Comparison of ENCODE assay signal across 10 mouse cellular contexts in the genomic region with DNA sequence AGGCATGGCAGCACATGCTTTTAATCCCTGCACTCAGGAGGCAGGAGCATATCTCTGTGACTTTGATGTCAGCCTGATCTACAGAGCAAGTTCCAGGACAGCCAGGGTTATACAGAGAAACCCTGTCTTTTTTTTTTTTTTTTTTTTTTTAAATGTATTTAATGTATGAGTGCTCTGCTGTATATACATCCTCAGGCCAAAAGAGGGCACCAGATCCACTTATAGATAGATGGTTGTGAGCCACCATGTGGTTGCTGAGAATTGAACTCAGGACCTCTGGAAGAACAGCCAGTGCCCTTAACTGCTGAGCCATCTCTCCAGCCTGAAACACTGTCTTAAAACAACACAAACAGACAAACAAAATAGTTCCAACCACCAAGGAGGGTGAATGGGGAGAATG. TPM values are rescaled to one million over a fixed set of nuclear protein-coding genes. Genes with fewer than 3 reads are reported as not detected.
DNase-seq lines count a peak whose midpoint lies in the region; ATAC-seq and TF ChIP-seq lines count a peak whose summit lies in the region.
"Had no signal": no experiment of that assay in that cellular context is flagged by ENCODE, and none has a peak within 500 bp of the region (broad histone marks: within the 10 kb centered on the region; RNA-seq: fewer than 3 reads in every experiment).

No protein-coding gene starts in this region.

- H3K9me3 ChIP-seq in forebrain, postnatal 0 days (ENCODE audit: low read length) = no peaks in the 10 kb centered on the region
- no peaks in the 10 kb centered on the region for H3K9me3 ChIP-seq in forebrain, embryonic 12.5 days

- no peak overlapping the region for H3K9ac ChIP-seq in forebrain, postnatal 0 days
- H3K9ac ChIP-seq in forebrain, embryonic 12.5 days = no peak overlapping the region

- H3K27ac ChIP-seq in forebrain, postnatal 0 days (ENCODE audit: low read depth, low read length) = no peak overlapping the region
- H3K27ac ChIP-seq in forebrain, embryonic 12.5 days = no peak overlapping the region
- H3K27ac ChIP-seq in thymus, adult 2 months (ENCODE audit: control insufficient read depth, insufficient read depth, low read length) = no peak overlapping the region

- H3K27me3 ChIP-seq in forebrain, postnatal 0 days (ENCODE audit: insufficient read depth, low read length) = no peaks in the 10 kb centered on the region
- H3K27me3 ChIP-seq in forebrain, embryonic 12.5 days = no peaks in the 10 kb centered on the region
- H3K27me3 ChIP-seq in thymus, adult 2 months (ENCODE audit: control insufficient read depth, insufficient read depth, low read length) = no peaks in the 10 kb centered on the region

- peak; percentile 49 for TF ChIP-seq CTCF in forebrain, postnatal 0 days (IDR thresholded peaks at IDR 0.05; ENCODE audit: low read depth)
- TF ChIP-seq CTCF in thymus, adult 2 months (IDR thresholded peaks at IDR 0.05; ENCODE audit: borderline replicate concordance, control insufficient read depth, extremely low read depth, insufficient read depth, low read length, poor library complexity) = no peak

- peak; percentile 30 for DNase-seq in forebrain, postnatal 0 days
- DNase-seq in thymus, adult 2 months = peak; percentile 23
- no peak for DNase-seq in thymus, postnatal 36 days
- DNase-seq in thymus, postnatal 25 days = peak; percentile 19
- DNase-seq in gastrocnemius, adult 8-10 months (ENCODE audit: low spot score in 2 of 2) = no peak
- no peak for DNase-seq in cerebellum, postnatal 25 days
- DNase-seq: cerebellum, adult 8-10 months had no signal

- no peak overlapping the region for H3K4me3 ChIP-seq in forebrain, postnatal 0 days (ENCODE audit: low read depth, low read length)
- no peak overlapping the region for H3K4me3 ChIP-seq in forebrain, embryonic 12.5 days (replicated peaks)
- no peak overlapping the region for H3K4me3 ChIP-seq in thymus, adult 2 months (ENCODE audit: control insufficient read depth, insufficient read depth, low read length)
- H3K4me3 ChIP-seq: myocyte had no signal

- H3K4me1 ChIP-seq in forebrain, postnatal 0 days (ENCODE audit: insufficient read depth) = no peaks in the 10 kb centered on the region
- H3K4me1 ChIP-seq in forebrain, embryonic 12.5 days = peaks cover 12% of the 10 kb centered on the region
- no peaks in the 10 kb centered on the region for H3K4me1 ChIP-seq in thymus, adult 2 months (replicated peaks; ENCODE audit: control insufficient read depth, insufficient read depth, low read length)

- no peak for ATAC-seq in forebrain, postnatal 0 days
- ATAC-seq in forebrain, embryonic 12.5 days (ENCODE audit: low FRiP score) = no peak
- peak; percentile 39; the same call in 1 of the 2 replicates for ATAC-seq in common myeloid progenitor, adult 5-6 weeks (replicated peaks; ENCODE audit: low read depth, poor library complexity, severe bottlenecking)

- no peak for TF ChIP-seq POLR2A in thymus, adult 2 months (IDR thresholded peaks at IDR 0.05; ENCODE audit: control insufficient read depth, extremely low read depth, insufficient read depth, low read length, poor library complexity)

- H3K4me2 ChIP-seq in forebrain, postnatal 0 days (ENCODE audit: low read depth) = no peak overlapping the region
- no peak overlapping the region for H3K4me2 ChIP-seq in forebrain, embryonic 12.5 days

- peaks cover 25% of the 10 kb centered on the region for H3K36me3 ChIP-seq in forebrain, postnatal 0 days (ENCODE audit: insufficient read depth)
- peaks cover 22% of the 10 kb centered on the region for H3K36me3 ChIP-seq in forebrain, embryonic 12.5 days (replicated peaks)
- peaks cover 5% of the 10 kb centered on the region for H3K36me3 ChIP-seq in thymus, adult 2 months (ENCODE audit: control insufficient read depth, insufficient read depth, low read length)

RNA-seq across cellular contexts. Expression of a gene that starts 15.5 kb away (rescaled TPM):
- 24.2 and 25.1 TPM in 2 replicates for total RNA-seq in forebrain, postnatal 0 days (2014; rRNA removed)
- polyA plus RNA-seq in forebrain, postnatal 0 days (2015; fragmentation: Nextera tagmentation; extraction: Ambion mirVana) = 14.4 and 21.1 TPM in 2 replicates
- polyA plus RNA-seq in forebrain, embryonic 12.5 days (2016; fragmentation: Nextera tagmentation; extraction: Ambion mirVana) = 0.60 and 0.77 TPM in 2 replicates
- polyA plus RNA-seq in thymus, adult 2 months (2012; rRNA removed) = 0.12 and 0.14 TPM in 2 replicates
- not detected in 2 replicates for total RNA-seq in common myeloid progenitor, adult 5-6 weeks (2017)
- total RNA-seq in gastrocnemius, adult 8-10 months (2022) = under 1 TPM in 1 of 4 experiments, not detected in 3; 0.17 TPM

RNA-seq across cellular contexts. Expression of a gene that starts 33.7 kb away (rescaled TPM):
- total RNA-seq in forebrain, postnatal 0 days (2014; rRNA removed) = 292 and 341 TPM in 2 replicates
- 312 and 333 TPM in 2 replicates for polyA plus RNA-seq in forebrain, postnatal 0 days (2015; fragmentation: Nextera tagmentation; extraction: Ambion mirVana)
- 146 and 154 TPM in 2 replicates for polyA plus RNA-seq in forebrain, embryonic 12.5 days (2016; fragmentation: Nextera tagmentation; extraction: Ambion mirVana)
- 122 and 136 TPM in 2 replicates for polyA plus RNA-seq in thymus, adult 2 months (2012; rRNA removed)
- 62.9 and 99.9 TPM in 2 replicates for total RNA-seq in common myeloid progenitor, adult 5-6 weeks (2017)
- 100 to 1,000 TPM; 124 to 134 (median 132) TPM for total RNA-seq in gastrocnemius, adult 8-10 months (2022)

RNA-seq across cellular contexts. Expression of a gene that starts 47.1 kb away (rescaled TPM):
- 59.1 and 77.5 TPM in 2 replicates for total RNA-seq in forebrain, postnatal 0 days (2014; rRNA removed)
- polyA plus RNA-seq in forebrain, postnatal 0 days (2015; fragmentation: Nextera tagmentation; extraction: Ambion mirVana) = 20.6 and 21.4 TPM in 2 replicates
- 45.6 and 49.6 TPM in 2 replicates for polyA plus RNA-seq in forebrain, embryonic 12.5 days (2016; fragmentation: Nextera tagmentation; extraction: Ambion mirVana)
- polyA plus RNA-seq in thymus, adult 2 months (2012; rRNA removed) = 43.5 and 48.0 TPM in 2 replicates
- total RNA-seq in common myeloid progenitor, adult 5-6 weeks (2017) = 25.9 and 38.9 TPM in 2 replicates
- total RNA-seq in gastrocnemius, adult 8-10 months (2022) = 10 to 100 TPM; 76.1 to 93.6 (median 84.7) TPM

Comparison
In these comparisons a context has a peak if more than half of its experiments do, and no peak if none do; other contexts are left out.
1. DNase-seq: peak in forebrain, postnatal 0 days (single experiment), thymus, adult 2 months (single experiment) and thymus, postnatal 25 days (single experiment); none in thymus, postnatal 36 days (0 of 2), gastrocnemius, adult 8-10 months (0 of 2) and cerebellum, postnatal 25 days (0 of 2).
2. RNA of a gene that starts 15.5 kb away (total RNA-seq): 24.2 to 25.1 TPM in forebrain, postnatal 0 days; 0.17 TPM in gastrocnemius, adult 8-10 months and not detected in common myeloid progenitor, adult 5-6 weeks; every median in the first group is over 10 times any median in the second.